Mouse (Mus musculus) cerebellum, postnatal 25 days (tissue): ENCODE measurements around the gene Muc3.
"Not testable (repeated sequence)": the region's sequence is repeated elsewhere in the genome, so short reads cannot be mapped to it uniquely, and the experiment has no call there.

Experiments
- DNase-seq, 2 experiments: peaks; one replicate each; pipeline ENCODE4 v3.0.0; 2021; ENCODE audit warnings: mixed read lengths in 2 of 2

Gene Muc3

DNA sequence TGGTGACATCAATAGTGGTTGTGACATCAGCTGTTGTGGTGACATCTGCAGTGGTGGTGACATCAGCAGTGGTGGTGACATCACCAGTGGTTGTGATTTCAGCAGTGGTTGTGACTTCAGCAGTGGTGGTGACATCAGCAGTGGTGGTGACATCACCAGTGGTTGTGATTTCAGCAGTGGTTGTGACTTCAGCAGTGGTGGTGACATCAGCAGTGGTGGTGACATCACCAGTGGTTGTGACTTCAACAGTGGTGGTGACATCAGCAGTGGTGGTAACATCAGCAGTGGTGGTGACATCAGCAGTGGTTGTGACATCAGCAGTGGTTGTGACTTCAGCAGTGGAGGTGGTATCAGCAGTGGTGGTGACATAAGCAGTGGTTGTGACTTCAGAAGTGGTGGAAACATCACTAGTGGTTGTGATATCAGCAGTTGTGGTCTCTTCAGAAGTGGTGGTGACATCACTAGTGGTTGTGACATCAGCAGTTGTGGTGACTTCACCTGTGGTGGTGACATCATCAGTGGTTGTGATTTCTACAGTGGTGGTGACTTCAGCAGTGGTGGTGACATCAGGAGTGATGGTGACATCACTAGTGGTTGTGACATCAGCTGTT lies at the start of gene Muc3:
Muc3 (minus strand) TSS at position 51 of the 611 bp plus-strand sequence.
- DNase-seq: not testable (repeated sequence)

GRCm38 (mm10) chr5:137194488-137195120 lies 45.5 kb upstream of the Muc3 start:
- no peak for DNase-seq

DNA sequence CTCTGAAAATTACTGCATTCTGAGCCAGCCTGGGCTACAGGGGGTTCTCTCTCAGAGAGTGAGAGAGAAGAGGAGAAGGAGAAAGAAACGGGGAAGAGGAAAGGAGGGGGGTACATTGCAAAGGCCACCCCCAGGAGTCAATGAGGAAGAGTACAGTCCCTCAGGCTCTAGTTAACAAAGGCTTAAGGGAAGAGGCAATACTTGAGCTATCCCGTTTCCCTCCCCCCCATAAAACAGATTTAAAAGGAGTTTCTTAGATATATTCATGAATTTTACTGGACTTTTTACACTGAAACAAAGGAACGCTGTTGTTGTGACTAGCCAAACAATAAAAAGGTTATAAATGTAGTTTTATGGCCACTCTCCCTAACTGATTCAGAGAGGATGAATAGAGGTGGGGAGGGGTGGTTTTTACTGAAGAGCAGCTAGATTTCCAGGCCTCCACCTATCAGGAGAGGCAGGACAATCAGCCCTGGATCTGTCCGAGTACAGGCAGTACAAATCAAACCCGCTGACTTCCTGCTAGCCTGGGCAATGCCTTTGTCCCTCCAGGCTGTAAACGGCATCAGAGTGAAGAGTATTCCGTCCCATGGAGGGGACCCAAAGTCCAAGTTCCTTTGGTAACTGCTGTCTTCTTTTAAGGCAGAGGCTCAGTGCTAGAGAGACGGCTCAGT lies 44.3 kb upstream of the Muc3 start:
- no peak for DNase-seq

DNA sequence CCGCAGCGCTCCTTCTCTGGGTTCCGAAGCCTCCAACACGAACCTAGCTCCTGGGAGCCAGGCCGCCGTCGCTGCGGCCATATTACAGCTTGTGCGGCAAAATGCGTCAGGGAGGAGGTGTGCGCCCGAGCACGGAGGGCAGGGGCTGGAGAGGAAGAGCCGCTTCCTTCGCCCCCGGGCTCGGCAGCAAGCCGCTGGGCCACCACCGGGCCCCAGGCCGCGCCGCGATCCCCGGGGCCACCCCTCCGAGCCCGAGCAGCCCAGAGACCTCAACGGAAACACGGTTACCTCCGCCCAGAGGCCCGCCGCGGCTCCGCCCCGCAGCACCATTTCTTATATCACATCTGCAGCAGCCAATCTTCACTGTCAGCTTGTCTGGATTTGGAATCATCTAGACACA lies 40.2 kb upstream of the Muc3 start:
- DNase-seq: peak; percentile 13 to 38

DNA sequence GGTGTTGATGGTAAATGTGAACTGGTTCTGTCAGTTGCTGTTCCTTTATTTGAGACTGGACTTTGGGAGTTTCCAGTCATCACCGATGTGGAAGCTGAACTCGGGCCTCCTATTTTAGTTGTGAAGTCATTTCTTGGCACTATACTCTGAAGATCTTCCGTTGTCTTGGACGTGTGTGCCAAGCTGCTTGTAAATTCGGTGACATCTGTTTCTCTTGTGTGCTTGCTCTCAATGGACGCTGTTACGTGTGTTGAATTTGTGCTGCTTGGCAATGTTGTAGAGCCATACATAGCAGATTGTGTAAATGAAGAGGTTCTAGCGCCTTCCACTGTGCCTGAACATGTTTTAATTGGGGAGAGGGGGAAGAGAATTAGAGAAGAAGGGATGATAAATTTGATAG lies 36.2 kb upstream of the Muc3 start:
- DNase-seq: no peak

- DNase-seq: no peak
These were observed 30.7 kb upstream of the Muc3 start for GRCm38 (mm10) chr5:137179646-137180374.

- no peak for DNase-seq
These were observed 24.8 kb upstream of the Muc3 start for GRCm38 (mm10) chr5:137173967-137174366.

- no peak for DNase-seq
These were observed 23.5 kb upstream of the Muc3 start for GRCm38 (mm10) chr5:137172591-137172990.

- DNase-seq: no peak
These were observed 22.4 kb upstream of the Muc3 start for GRCm38 (mm10) chr5:137171478-137171877.

- DNase-seq: no peak
These were observed 21.8 kb upstream of the Muc3 start for GRCm38 (mm10) chr5:137170836-137171380.

DNA sequence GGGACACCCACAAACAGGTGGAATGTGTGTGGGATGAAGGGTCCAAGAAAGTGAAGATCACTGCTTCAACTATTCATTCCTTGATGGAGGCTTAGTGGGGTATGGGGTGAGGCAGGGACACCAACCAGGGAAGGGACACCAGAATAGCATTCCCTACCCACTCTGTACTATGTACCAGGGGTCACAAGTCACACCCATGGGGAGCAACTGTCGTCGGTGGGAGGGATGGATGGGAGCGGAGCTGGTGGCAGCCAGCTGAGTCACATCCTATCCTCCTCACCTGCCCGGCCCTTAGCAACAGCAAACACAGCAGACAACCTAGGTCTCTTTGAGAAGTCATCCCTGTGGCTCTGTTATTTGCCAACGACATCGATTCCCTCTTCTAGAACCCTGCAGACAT lies 18.4 kb upstream of the Muc3 start:
- DNase-seq: no peak

- DNase-seq: no peak
These were observed 16.9 kb upstream of the Muc3 start for GRCm38 (mm10) chr5:137166012-137166411.

DNA sequence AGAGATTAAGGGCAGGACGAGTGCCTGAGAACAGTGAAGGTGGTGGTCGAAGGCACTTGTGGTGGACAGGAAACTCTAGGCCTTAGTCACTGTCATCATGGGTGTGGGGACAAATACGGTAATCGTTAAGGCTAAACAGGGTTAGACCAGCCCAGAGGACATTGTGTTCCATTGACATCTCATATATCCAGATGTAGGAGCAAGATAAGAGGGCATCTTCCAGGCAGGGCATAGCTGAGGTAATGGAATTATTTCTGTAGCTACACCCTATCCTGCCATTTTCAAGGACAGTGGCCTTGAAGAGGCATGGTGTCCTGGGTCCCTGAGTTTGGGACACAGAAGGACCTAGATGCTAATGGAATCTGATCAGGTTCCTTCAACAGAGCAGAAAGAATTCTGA lies 12.7 kb upstream of the Muc3 start:
- DNase-seq: no peak

DNA sequence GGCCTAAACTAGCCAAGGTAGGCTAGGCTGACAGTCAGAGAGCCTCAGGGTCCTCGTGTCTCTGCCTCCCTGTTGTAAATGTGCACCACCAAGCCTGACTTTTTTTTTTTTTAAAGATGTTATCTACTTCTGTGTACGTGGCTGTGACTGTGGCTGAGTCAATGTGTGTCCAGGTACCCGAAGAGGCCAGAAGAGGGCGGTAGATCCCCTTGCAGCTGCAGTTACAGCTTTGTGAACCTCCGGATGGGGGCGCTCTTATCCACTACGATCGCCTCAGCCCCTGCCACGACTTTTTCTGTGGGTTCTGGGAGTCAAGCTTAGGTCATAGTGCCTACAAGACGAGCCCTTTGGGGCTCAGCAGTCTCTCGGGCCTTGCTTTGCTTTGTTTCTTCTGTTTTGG lies 10.3 kb upstream of the Muc3 start:
- DNase-seq: peak in 1 of 2 experiments; percentile 32

DNA sequence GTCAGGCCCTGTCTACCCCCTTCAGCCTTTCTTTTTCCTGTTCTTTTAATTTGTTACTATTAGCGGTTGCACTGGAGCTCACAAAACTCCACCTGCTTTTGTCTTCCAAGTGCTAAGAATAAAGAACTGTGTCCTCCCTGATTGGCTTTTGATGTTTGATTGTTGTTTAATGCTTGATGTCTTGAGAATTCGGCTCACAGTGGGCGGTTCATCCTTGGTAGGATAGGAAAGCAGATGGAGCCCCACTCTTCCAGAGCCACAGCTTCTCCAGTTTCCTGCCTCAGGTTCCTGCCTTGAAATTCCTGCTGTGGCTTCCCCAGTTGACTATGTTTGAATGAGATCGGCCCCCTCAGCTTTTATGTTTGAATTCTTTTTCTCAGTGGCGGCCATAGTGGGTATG lies 4.2 kb upstream of the Muc3 start:
- no peak for DNase-seq

DNA sequence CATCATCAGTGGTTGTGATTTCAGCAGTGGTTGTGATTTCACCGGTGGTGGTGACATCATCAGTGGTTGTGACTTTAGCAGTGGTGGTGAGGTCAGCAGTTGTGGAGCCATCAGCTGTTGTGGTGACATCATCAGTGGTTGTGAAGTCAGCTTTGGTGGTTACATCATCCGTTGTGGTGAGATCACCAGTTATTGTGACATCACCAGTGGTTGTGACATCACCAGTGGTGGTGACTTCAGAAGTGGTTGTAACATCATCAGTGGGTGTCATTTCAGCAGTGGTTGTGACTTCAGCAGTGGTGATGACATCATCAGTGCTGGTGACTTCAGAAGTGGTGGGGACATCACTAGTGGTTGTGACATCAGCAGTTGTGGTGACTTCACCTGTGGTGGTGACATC lies 3.5 kb upstream of the Muc3 start:
- no peak for DNase-seq

GRCm38 (mm10) chr5:137140836-137141235 lies 8.3 kb downstream of the Muc3 start:
- no peak for DNase-seq

GRCm38 (mm10) chr5:137138977-137139376 lies 10.1 kb downstream of the Muc3 start:
- DNase-seq: no peak

DNA sequence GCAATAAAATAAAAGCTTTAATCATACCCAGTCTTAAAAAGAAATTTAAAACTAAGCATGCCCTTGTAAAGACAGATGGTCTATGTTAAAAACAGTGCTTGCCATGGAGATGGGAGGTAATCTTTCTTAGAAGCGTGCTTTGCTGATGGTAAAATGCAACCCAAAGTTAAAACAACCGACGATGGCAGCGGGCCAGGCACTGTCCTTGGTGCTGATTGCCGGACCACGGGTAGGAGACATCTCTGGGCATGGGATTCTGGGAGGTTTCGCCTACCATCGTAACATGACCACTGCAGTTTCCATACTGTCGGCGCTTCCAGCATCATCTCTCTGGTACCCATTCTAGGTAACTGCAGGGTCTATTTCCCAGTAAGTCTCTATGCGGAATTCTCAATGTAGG lies 14.2 kb downstream of the Muc3 start:
- DNase-seq: no peak

DNA sequence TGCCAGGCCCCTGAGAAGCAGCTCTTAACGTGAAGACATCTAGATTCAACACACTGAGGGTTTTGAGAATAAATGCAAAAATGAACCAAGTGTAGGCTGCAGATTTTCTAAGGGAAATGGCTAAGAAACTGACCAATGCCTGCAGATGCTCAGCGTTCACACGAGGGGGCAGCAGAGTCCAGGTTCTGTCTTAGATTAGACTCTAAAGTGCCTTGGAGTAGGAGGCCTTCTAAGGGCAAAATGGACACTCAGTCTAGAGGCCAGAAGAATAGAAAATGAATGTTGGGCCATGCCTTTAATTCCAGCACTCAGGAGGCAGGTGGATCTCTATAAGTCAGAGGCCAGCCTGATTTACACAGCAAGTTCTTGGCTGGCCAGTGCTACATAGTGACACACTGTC lies 17.6 kb downstream of the Muc3 start:
- peak; percentile 71 to 78 for DNase-seq

DNA sequence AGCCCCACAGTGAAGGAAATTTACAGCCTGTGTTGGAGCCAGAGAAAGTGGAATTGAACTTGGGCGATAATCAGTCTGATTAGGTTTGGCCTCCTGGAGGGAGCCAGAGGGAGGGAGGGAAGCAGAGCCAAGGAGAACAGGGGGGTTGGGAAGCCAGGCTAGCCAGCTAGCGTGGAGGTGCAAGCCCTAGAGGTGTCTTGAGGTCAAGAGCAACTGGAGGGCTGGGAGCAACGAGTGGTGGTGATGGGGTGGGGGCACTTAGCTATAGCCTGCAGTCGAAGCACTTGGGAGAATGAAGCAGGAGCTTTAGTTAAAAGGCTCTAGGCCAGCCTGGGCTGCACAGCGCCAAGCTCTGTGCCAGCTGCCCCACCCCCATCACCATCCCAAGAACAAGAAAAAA lies 19.8 kb downstream of the Muc3 start:
- no peak for DNase-seq

DNA sequence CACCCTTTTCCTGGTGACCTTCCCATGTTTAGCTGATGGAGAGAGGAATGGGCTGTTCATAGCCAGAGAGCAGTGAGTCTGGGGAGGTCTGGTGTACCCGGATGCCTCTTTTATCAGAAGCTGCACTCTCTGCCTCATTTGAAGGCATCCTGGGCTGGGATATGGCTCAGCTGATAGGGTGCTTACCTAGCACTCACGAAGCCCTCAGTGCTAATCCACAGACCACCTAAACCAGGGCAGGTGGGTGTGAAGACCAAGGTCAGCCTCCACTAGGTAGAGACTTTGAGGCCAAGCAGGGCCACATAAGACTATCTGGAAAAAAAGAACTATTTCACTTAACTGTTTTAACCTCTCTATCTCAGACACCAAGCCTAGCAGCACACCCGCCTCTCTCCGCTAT lies 25.6 kb downstream of the Muc3 start:
- no peak for DNase-seq

- DNase-seq: peak; percentile 68 to 80
These were observed 26.4 kb downstream of the Muc3 start for GRCm38 (mm10) chr5:137122686-137123193.
